In genomic region chr7:103912969-103913511, GRCm38 (mm10) we compare ENCODE assay signal across 10 mouse cellular contexts. TPM values are rescaled to one million over a fixed set of nuclear protein-coding genes. Genes with fewer than 3 reads are reported as not detected.
DNase-seq lines count a peak whose midpoint lies in the region; ATAC-seq and TF ChIP-seq lines count a peak whose summit lies in the region.
"Had no signal": no experiment of that assay in that cellular context is flagged by ENCODE, and none has a peak within 500 bp of the region (broad histone marks: within the 10 kb centered on the region; RNA-seq: fewer than 3 reads in every experiment).

No protein-coding gene starts in this region.

- 56% methylated on average over 8 of the region's 8 CpGs for WGBS in intestine, postnatal 0 days
- WGBS in intestine, embryonic 15.5 days, result 52% methylated on average over 8 of the region's 8 CpGs
- WGBS in liver, postnatal 0 days (ENCODE audit: insufficient replicate concordance), result 36% methylated on average over 8 of the region's 8 CpGs

- TF ChIP-seq CTCF in intestine, postnatal 0 days (IDR thresholded peaks at IDR 0.05; ENCODE audit: low read depth), result peak; percentile 57
- TF ChIP-seq CTCF in liver, postnatal 0 days (IDR thresholded peaks at IDR 0.05; ENCODE audit: low read depth), result peak; percentile 85

- no peak for ATAC-seq in intestine, postnatal 0 days
- ATAC-seq in intestine, embryonic 15.5 days, result no peak
- peak; percentile 54 for ATAC-seq in liver, postnatal 0 days
- no peak for ATAC-seq in monocyte, adult 5-6 weeks (replicated peaks; ENCODE audit: insufficient number of reproducible peaks, low FRiP score, low TSS enrichment, poor library complexity, severe bottlenecking)

- H3K27ac ChIP-seq in intestine, postnatal 0 days (ENCODE audit: low read depth, low read length), result no peak overlapping the region
- no peak overlapping the region for H3K27ac ChIP-seq in intestine, embryonic 15.5 days
- H3K27ac ChIP-seq in liver, postnatal 0 days (ENCODE audit: low read depth), result peak overlapping the region; percentile 7; the same call in 1 of the 2 replicates
- H3K27ac ChIP-seq: heart, embryonic 15.5 days; limb, embryonic 12.5 days had no signal

- no peaks in the 10 kb centered on the region for H3K36me3 ChIP-seq in intestine, postnatal 0 days (ENCODE audit: control insufficient read depth, insufficient read depth)
- H3K36me3 ChIP-seq in intestine, embryonic 15.5 days, result no peaks in the 10 kb centered on the region
- H3K36me3 ChIP-seq in liver, postnatal 0 days (replicated peaks; ENCODE audit: insufficient read depth, low read length), result no peaks in the 10 kb centered on the region
- H3K36me3 ChIP-seq: heart, embryonic 15.5 days; limb, embryonic 12.5 days had no signal

- H3K4me3 ChIP-seq in intestine, postnatal 0 days (ENCODE audit: low read depth, low read length), result no peak overlapping the region
- no peak overlapping the region for H3K4me3 ChIP-seq in intestine, embryonic 15.5 days (replicated peaks)
- H3K4me3 ChIP-seq in liver, postnatal 0 days (ENCODE audit: low read depth, low read length), result no peak overlapping the region
- H3K4me3 ChIP-seq: heart, embryonic 15.5 days; limb, embryonic 12.5 days had no signal

- H3K9me3 ChIP-seq in intestine, postnatal 0 days (ENCODE audit: control insufficient read depth), result no peaks in the 10 kb centered on the region
- H3K9me3 ChIP-seq in intestine, embryonic 15.5 days, result no peaks in the 10 kb centered on the region
- H3K9me3 ChIP-seq in liver, postnatal 0 days (ENCODE audit: low read length), result no peaks in the 10 kb centered on the region
- H3K9me3 ChIP-seq: heart, embryonic 15.5 days; limb, embryonic 12.5 days had no signal

- no peaks in the 10 kb centered on the region for H3K27me3 ChIP-seq in intestine, postnatal 0 days (replicated peaks; ENCODE audit: control insufficient read depth, insufficient read depth, low read length)
- no peaks in the 10 kb centered on the region for H3K27me3 ChIP-seq in intestine, embryonic 15.5 days (replicated peaks)
- H3K27me3 ChIP-seq in liver, postnatal 0 days (ENCODE audit: insufficient read depth, low read length), result no peaks in the 10 kb centered on the region; the same call in 1 of the 2 replicates
- H3K27me3 ChIP-seq: heart, embryonic 15.5 days; limb, embryonic 12.5 days had no signal

- no peaks in the 10 kb centered on the region for H3K4me1 ChIP-seq in intestine, postnatal 0 days (replicated peaks; ENCODE audit: control insufficient read depth, insufficient read depth, low read length)
- H3K4me1 ChIP-seq in intestine, embryonic 15.5 days (replicated peaks), result no peaks in the 10 kb centered on the region
- H3K4me1 ChIP-seq in liver, postnatal 0 days (ENCODE audit: insufficient read depth), result peaks cover 14% of the 10 kb centered on the region
- H3K4me1 ChIP-seq: limb, embryonic 12.5 days had no signal

- H3K9ac ChIP-seq in intestine, postnatal 0 days (ENCODE audit: low read depth, low read length), result no peak overlapping the region
- no peak overlapping the region for H3K9ac ChIP-seq in intestine, embryonic 15.5 days
- no peak overlapping the region for H3K9ac ChIP-seq in liver, postnatal 0 days (replicated peaks)
- H3K9ac ChIP-seq: heart, embryonic 15.5 days; limb, embryonic 12.5 days had no signal

- TF ChIP-seq EP300 in liver, postnatal 0 days (IDR thresholded peaks at IDR 0.05; ENCODE audit: low read depth), result peak; percentile 52; the same call in 1 of the 2 replicates

- no peak overlapping the region for H3K4me2 ChIP-seq in intestine, postnatal 0 days (replicated peaks; ENCODE audit: low read depth)
- H3K4me2 ChIP-seq in intestine, embryonic 15.5 days (replicated peaks), result no peak overlapping the region
- H3K4me2 ChIP-seq in liver, postnatal 0 days (ENCODE audit: low read depth, low read length), result peak overlapping the region; percentile 20; the same call in 1 of the 2 replicates
- H3K4me2 ChIP-seq: heart, embryonic 15.5 days; limb, embryonic 12.5 days had no signal

- DNase-seq in ES-CJ7 (ENCODE audit: low read depth, low spot score), result peak; percentile 30
- DNase-seq in embryo, embryonic 11 days, result peak; percentile 40
- DNase-seq in liver, postnatal 0 days, result peak; percentile 51
- DNase-seq in cerebellum, adult 11 months, result no peak
- DNase-seq in gastrocnemius, postnatal 4 days (ENCODE audit: low spot score in 2 of 2), result no peak

RNA-seq across cellular contexts. Expression of gene Olfr65, which starts 9.8 kb away (rescaled TPM):
- not detected in 2 replicates for polyA plus RNA-seq in intestine, postnatal 0 days (2015; fragmentation: Nextera tagmentation; extraction: Ambion mirVana)
- not detected in 2 replicates for polyA plus RNA-seq in intestine, embryonic 15.5 days (2015; fragmentation: Nextera tagmentation; extraction: Ambion mirVana)
- not detected in 2 replicates for polyA plus RNA-seq in liver, postnatal 0 days (2015; fragmentation: Nextera tagmentation; extraction: Ambion mirVana)
- total RNA-seq in monocyte, adult 5-6 weeks (2017), result not detected in 3 replicates
- total RNA-seq in gastrocnemius, postnatal 4 days (2021), result not detected
- polyA plus RNA-seq: heart, embryonic 15.5 days; limb, embryonic 12.5 days had no signal

RNA-seq across cellular contexts. Expression of gene Olfr631, which starts 15.6 kb away (rescaled TPM):
- polyA plus RNA-seq in intestine, postnatal 0 days (2015; fragmentation: Nextera tagmentation; extraction: Ambion mirVana), result not detected in 2 replicates
- not detected in 2 replicates for polyA plus RNA-seq in intestine, embryonic 15.5 days (2015; fragmentation: Nextera tagmentation; extraction: Ambion mirVana)
- polyA plus RNA-seq in liver, postnatal 0 days (2015; fragmentation: Nextera tagmentation; extraction: Ambion mirVana), result not detected in 2 replicates
- total RNA-seq in monocyte, adult 5-6 weeks (2017), result not detected in 3 replicates
- total RNA-seq in gastrocnemius, postnatal 4 days (2021), result not detected
- polyA plus RNA-seq: heart, embryonic 15.5 days; limb, embryonic 12.5 days had no signal

RNA-seq across cellular contexts. Expression of gene Olfr64, which starts 18.8 kb away (rescaled TPM):
- not detected in 2 replicates for polyA plus RNA-seq in intestine, postnatal 0 days (2015; fragmentation: Nextera tagmentation; extraction: Ambion mirVana)
- polyA plus RNA-seq in intestine, embryonic 15.5 days (2015; fragmentation: Nextera tagmentation; extraction: Ambion mirVana), result not detected in 2 replicates
- not detected in 2 replicates for polyA plus RNA-seq in liver, postnatal 0 days (2015; fragmentation: Nextera tagmentation; extraction: Ambion mirVana)
- not detected in 3 replicates for total RNA-seq in monocyte, adult 5-6 weeks (2017)
- not detected for total RNA-seq in gastrocnemius, postnatal 4 days (2021)
- polyA plus RNA-seq: heart, embryonic 15.5 days; limb, embryonic 12.5 days had no signal

RNA-seq across cellular contexts. Expression of gene Olfr632, which starts 21.1 kb away (rescaled TPM):
- polyA plus RNA-seq in intestine, postnatal 0 days (2015; fragmentation: Nextera tagmentation; extraction: Ambion mirVana), result not detected in 2 replicates
- not detected in 2 replicates for polyA plus RNA-seq in intestine, embryonic 15.5 days (2015; fragmentation: Nextera tagmentation; extraction: Ambion mirVana)
- polyA plus RNA-seq in liver, postnatal 0 days (2015; fragmentation: Nextera tagmentation; extraction: Ambion mirVana), result 0.06 TPM in 1 of 2 replicates, not detected in the other
- total RNA-seq in monocyte, adult 5-6 weeks (2017), result not detected in 3 replicates
- not detected for total RNA-seq in gastrocnemius, postnatal 4 days (2021)
- polyA plus RNA-seq: heart, embryonic 15.5 days; limb, embryonic 12.5 days had no signal

RNA-seq across cellular contexts. Expression of gene Olfr66, which starts 27.0 kb away (rescaled TPM):
- polyA plus RNA-seq in intestine, postnatal 0 days (2015; fragmentation: Nextera tagmentation; extraction: Ambion mirVana), result not detected in 2 replicates
- polyA plus RNA-seq in intestine, embryonic 15.5 days (2015; fragmentation: Nextera tagmentation; extraction: Ambion mirVana), result not detected in 2 replicates
- polyA plus RNA-seq in liver, postnatal 0 days (2015; fragmentation: Nextera tagmentation; extraction: Ambion mirVana), result not detected in 2 replicates
- total RNA-seq in monocyte, adult 5-6 weeks (2017), result not detected in 3 replicates
- not detected for total RNA-seq in gastrocnemius, postnatal 4 days (2021)
- polyA plus RNA-seq: heart, embryonic 15.5 days; limb, embryonic 12.5 days had no signal

Comparison
In these comparisons a context has a peak if more than half of its experiments do, and no peak if none do; other contexts are left out.
1. DNase-seq: peak in ES-CJ7 (single experiment), embryo, embryonic 11 days (single experiment) and liver, postnatal 0 days (single experiment); none in cerebellum, adult 11 months (single experiment) and gastrocnemius, postnatal 4 days (0 of 2).